Mouse (Mus musculus): ENCODE data around the gene Creb3l2. TPM values are rescaled to one million over a fixed set of nuclear protein-coding genes. Genes with fewer than 3 reads are reported as not detected.

Gene Creb3l2
- polyA plus RNA-seq, 1 experiment = 10.2 TPM

DNA sequence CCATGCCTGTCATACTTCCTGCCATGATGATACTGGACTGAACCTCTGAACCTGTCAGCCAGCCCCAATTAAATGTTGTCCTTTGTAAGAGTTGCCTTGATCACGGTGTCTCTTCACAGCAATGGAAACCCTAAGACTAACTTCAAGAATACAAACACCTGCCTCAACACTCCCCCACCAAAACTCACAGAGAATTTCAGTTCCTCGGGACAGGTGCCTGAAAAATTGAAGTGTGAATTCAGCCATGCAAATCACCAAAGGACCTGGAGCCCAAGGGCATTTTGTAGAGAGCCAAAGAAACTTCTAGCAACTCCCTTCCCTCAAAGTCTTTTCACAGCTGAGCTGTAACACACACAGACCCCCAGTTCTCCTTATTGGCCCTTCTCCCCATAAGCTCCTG, 15.3 kb downstream of the Creb3l2 start:
- no peak overlapping the region for H3K9ac ChIP-seq (ENCODE audit: low read depth, poor library complexity, severe bottlenecking)
- no peak for TF ChIP-seq EP300 (IDR thresholded peaks at IDR 0.05; ENCODE audit: insufficient read depth, low read depth, low read length)
- H3K27me3 ChIP-seq (ENCODE audit: control insufficient read depth, insufficient read depth, low read length, poor library complexity, severe bottlenecking) = no peaks in the 10 kb centered on the region
- no peaks in the 10 kb centered on the region for H3K9me3 ChIP-seq (replicated peaks; ENCODE audit: control insufficient read depth, insufficient read depth, low read length, poor library complexity, severe bottlenecking)
- no peaks in the 10 kb centered on the region for H3K36me3 ChIP-seq (ENCODE audit: control insufficient read depth, insufficient read depth, low read length, poor library complexity, severe bottlenecking)
- no peak overlapping the region for H3K4me3 ChIP-seq (ENCODE audit: low read depth, low read length)
- no peaks in the 10 kb centered on the region for H3K4me1 ChIP-seq (ENCODE audit: control insufficient read depth, insufficient read depth, low read length)
- H3K27ac ChIP-seq (ENCODE audit: insufficient read depth, low read length) = no peak overlapping the region

DNA sequence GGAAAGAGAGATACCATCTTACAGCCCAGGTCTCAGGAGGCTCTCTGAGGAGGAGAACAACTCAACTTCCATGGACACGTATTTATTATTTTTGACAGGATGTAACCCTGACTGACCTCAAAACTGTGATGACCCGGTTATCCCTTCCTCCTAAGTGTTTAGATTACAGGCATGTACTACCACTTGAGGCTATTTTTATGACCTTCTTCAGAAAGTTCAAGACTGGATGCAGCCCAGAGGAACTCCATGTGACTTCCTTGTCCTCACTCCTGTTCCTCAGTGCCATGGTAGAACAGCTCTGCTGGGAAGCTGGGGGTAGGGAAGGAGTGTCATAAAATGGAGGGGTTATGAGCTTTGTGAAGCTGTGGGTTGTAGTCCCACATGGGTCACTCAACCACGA, 16.1 kb downstream of the Creb3l2 start:
- Histone ChIP-seq H3K9me3 (replicated peaks; ENCODE audit: control insufficient read depth, insufficient read depth, low read length, poor library complexity, severe bottlenecking) (no peaks in the 10 kb centered on the region), H3K36me3 (ENCODE audit: control insufficient read depth, insufficient read depth, low read length, poor library complexity, severe bottlenecking) (no peaks in the 10 kb centered on the region), H3K4me1 (ENCODE audit: control insufficient read depth, insufficient read depth, low read length) (no peaks in the 10 kb centered on the region), H3K4me3 (ENCODE audit: low read depth, low read length) (no peak overlapping the region), H3K27ac (ENCODE audit: insufficient read depth, low read length) (no peak overlapping the region), H3K9ac (ENCODE audit: low read depth, poor library complexity, severe bottlenecking) (no peak overlapping the region), H3K27me3 (ENCODE audit: control insufficient read depth, insufficient read depth, low read length, poor library complexity, severe bottlenecking) (no peaks in the 10 kb centered on the region)
- TF ChIP-seq EP300 (IDR thresholded peaks at IDR 0.05; ENCODE audit: insufficient read depth, low read depth, low read length) (no peak), CTCF (IDR thresholded peaks at IDR 0.05; ENCODE audit: low read depth, low read length) (no peak), POLR2A (IDR thresholded peaks at IDR 0.05; ENCODE audit: insufficient read depth, low read length) (no peak)

DNA sequence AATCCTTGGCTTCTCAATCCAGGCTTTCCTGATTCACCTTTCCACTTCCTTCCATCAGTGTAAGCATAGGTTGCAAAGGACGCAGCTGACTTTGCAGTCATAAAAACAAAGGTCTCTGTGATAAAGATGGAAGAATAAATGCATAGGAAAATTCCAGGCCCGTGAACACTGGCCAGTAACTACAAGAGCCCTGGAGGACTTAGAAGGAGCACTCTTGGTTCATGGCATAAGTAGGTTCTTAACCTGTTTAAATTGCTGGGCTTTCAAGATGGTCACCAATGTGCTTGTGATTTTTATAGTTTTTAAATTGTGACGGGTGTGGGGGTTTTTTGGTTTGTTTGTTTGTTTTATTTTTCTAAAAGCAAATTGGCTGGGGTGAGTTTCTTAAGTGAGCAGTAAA, 16.9 kb downstream of the Creb3l2 start:
- no peak overlapping the region for H3K27ac ChIP-seq (ENCODE audit: insufficient read depth, low read length)
- no peak overlapping the region for H3K9ac ChIP-seq (ENCODE audit: low read depth, poor library complexity, severe bottlenecking)
- TF ChIP-seq CTCF (IDR thresholded peaks at IDR 0.05; ENCODE audit: low read depth, low read length) (no peak), POLR2A (IDR thresholded peaks at IDR 0.05; ENCODE audit: insufficient read depth, low read length) (no peak), EP300 (IDR thresholded peaks at IDR 0.05; ENCODE audit: insufficient read depth, low read depth, low read length) (no peak)
- H3K9me3 ChIP-seq (replicated peaks; ENCODE audit: control insufficient read depth, insufficient read depth, low read length, poor library complexity, severe bottlenecking) = no peaks in the 10 kb centered on the region
- H3K36me3 ChIP-seq (ENCODE audit: control insufficient read depth, insufficient read depth, low read length, poor library complexity, severe bottlenecking) = no peaks in the 10 kb centered on the region
- no peaks in the 10 kb centered on the region for H3K27me3 ChIP-seq (ENCODE audit: control insufficient read depth, insufficient read depth, low read length, poor library complexity, severe bottlenecking)
- no peaks in the 10 kb centered on the region for H3K4me1 ChIP-seq (ENCODE audit: control insufficient read depth, insufficient read depth, low read length)
- H3K4me3 ChIP-seq (ENCODE audit: low read depth, low read length) = no peak overlapping the region

DNA sequence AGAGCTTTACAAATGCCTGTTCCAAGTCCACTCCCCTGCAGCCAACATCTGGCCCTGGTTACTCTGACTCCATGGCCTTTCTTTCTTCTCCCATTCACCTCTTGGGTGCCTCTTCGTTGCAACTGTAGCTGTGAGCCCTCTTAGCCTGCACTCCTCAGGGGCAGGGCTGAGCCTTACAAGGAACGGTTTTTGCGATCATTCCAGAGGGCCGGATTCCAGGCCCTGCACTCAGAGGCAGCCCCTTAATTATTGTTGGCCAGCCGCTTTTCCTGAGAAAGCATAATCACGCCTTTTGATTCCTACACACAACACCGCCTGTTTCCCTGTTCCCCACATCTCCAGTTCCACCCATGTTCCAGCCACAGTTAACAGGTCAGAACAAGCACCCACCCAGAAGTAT, 17.6 kb downstream of the Creb3l2 start:
- Histone ChIP-seq H3K9ac (ENCODE audit: low read depth, poor library complexity, severe bottlenecking) (no peak overlapping the region), H3K27ac (ENCODE audit: insufficient read depth, low read length) (no peak overlapping the region), H3K27me3 (ENCODE audit: control insufficient read depth, insufficient read depth, low read length, poor library complexity, severe bottlenecking) (no peaks in the 10 kb centered on the region), H3K4me1 (ENCODE audit: control insufficient read depth, insufficient read depth, low read length) (no peaks in the 10 kb centered on the region), H3K36me3 (ENCODE audit: control insufficient read depth, insufficient read depth, low read length, poor library complexity, severe bottlenecking) (no peaks in the 10 kb centered on the region), H3K4me3 (ENCODE audit: low read depth, low read length) (0 out of 2 replicates have a peak overlapping the region, but pooled peaks have one; percentile 25), H3K9me3 (replicated peaks; ENCODE audit: control insufficient read depth, insufficient read depth, low read length, poor library complexity, severe bottlenecking) (no peaks in the 10 kb centered on the region)
- TF ChIP-seq CTCF (IDR thresholded peaks at IDR 0.05; ENCODE audit: low read depth, low read length) (no peak), EP300 (IDR thresholded peaks at IDR 0.05; ENCODE audit: insufficient read depth, low read depth, low read length) (no peak), POLR2A (IDR thresholded peaks at IDR 0.05; ENCODE audit: insufficient read depth, low read length) (no peak)

DNA sequence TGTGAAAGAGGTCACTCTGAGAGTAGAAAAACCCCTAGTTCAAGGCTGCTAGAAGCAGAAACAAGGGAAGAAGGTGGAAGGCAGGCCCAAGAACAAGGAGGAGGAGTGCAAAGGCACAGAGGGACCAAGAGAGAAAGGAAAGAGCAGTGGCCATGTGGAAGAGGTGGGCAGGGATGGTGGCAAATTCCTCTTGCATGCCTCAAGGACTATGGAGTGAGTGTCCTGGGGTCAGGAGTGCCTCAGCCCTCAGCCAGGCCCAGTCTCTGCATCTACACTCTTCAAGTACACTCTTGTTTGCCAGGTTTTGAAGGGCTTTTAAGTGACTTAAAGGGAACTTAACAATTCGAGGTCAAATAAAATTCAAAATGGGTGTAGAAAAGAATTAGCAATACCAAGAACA, 18.6 kb downstream of the Creb3l2 start:
- no peaks in the 10 kb centered on the region for H3K9me3 ChIP-seq (replicated peaks; ENCODE audit: control insufficient read depth, insufficient read depth, low read length, poor library complexity, severe bottlenecking)
- no peaks in the 10 kb centered on the region for H3K4me1 ChIP-seq (ENCODE audit: control insufficient read depth, insufficient read depth, low read length)
- no peak overlapping the region for H3K27ac ChIP-seq (ENCODE audit: insufficient read depth, low read length)
- TF ChIP-seq CTCF (IDR thresholded peaks at IDR 0.05; ENCODE audit: low read depth, low read length) (no peak), EP300 (IDR thresholded peaks at IDR 0.05; ENCODE audit: insufficient read depth, low read depth, low read length) (no peak), POLR2A (IDR thresholded peaks at IDR 0.05; ENCODE audit: insufficient read depth, low read length) (no peak)
- no peak overlapping the region for H3K9ac ChIP-seq (ENCODE audit: low read depth, poor library complexity, severe bottlenecking)
- H3K36me3 ChIP-seq (ENCODE audit: control insufficient read depth, insufficient read depth, low read length, poor library complexity, severe bottlenecking) = no peaks in the 10 kb centered on the region
- no peaks in the 10 kb centered on the region for H3K27me3 ChIP-seq (ENCODE audit: control insufficient read depth, insufficient read depth, low read length, poor library complexity, severe bottlenecking)
- H3K4me3 ChIP-seq (ENCODE audit: low read depth, low read length) = no peak overlapping the region

DNA sequence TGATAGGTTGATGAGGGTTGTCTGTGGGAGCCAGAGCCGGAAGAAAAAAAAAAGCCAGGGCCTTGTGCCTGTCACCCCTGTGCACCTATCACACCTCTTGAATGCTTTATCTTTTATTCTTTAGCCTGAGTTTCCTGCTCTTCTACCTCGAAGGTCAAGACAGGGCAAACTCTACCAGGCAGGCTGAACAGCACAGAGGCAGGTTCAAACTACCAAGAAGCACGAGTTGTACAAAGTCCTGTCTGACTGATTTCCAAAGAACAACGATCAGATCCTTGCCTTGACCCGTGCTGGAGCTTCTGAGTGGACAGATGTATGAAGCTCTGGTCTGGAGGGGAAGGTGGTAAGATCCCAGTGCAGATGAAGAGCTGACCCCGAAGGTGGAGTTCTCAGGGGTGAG, 20.8 kb downstream of the Creb3l2 start:
- H3K27me3 ChIP-seq (ENCODE audit: control insufficient read depth, insufficient read depth, low read length, poor library complexity, severe bottlenecking) = no peaks in the 10 kb centered on the region
- H3K36me3 ChIP-seq (ENCODE audit: control insufficient read depth, insufficient read depth, low read length, poor library complexity, severe bottlenecking) = no peaks in the 10 kb centered on the region
- H3K4me1 ChIP-seq (ENCODE audit: control insufficient read depth, insufficient read depth, low read length) = no peaks in the 10 kb centered on the region
- TF ChIP-seq CTCF (IDR thresholded peaks at IDR 0.05; ENCODE audit: low read depth, low read length) = no peak
- TF ChIP-seq POLR2A (IDR thresholded peaks at IDR 0.05; ENCODE audit: insufficient read depth, low read length) = no peak
- no peak for TF ChIP-seq EP300 (IDR thresholded peaks at IDR 0.05; ENCODE audit: insufficient read depth, low read depth, low read length)
- H3K27ac ChIP-seq (ENCODE audit: insufficient read depth, low read length) = no peak overlapping the region
- no peaks in the 10 kb centered on the region for H3K9me3 ChIP-seq (replicated peaks; ENCODE audit: control insufficient read depth, insufficient read depth, low read length, poor library complexity, severe bottlenecking)
- no peak overlapping the region for H3K9ac ChIP-seq (ENCODE audit: low read depth, poor library complexity, severe bottlenecking)
- H3K4me3 ChIP-seq (ENCODE audit: low read depth, low read length) = no peak overlapping the region
